Mouse (Mus musculus): Measurements from ENCODE around the gene Hexim2.

DNA sequence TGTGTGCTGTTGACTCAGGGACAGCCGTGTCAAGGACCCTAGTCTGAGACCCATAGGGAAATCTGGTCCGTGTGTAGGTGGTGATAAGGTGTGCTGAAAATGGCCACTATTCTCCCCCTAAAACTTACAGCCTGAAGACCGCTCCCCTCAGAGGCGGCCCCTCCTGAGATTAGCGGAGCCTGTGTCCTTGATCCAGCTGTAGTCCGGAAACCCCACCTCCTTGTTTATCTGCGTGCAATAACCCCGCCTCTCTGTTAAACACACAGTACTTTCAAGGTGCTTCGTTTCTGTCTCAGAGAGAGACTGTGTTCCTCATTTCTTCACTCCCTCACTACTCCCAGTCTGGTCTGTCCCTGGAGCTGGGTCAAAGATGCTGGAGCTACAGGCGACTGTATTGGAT, 32.2 kb downstream of the Hexim2 start:
- TF ChIP-seq CTCF (IDR thresholded peaks at IDR 0.05; ENCODE audit: control insufficient read depth, insufficient read depth, low read length) = no peak
- no peak for TF ChIP-seq POLR2A (IDR thresholded peaks at IDR 0.05; ENCODE audit: borderline replicate concordance, control insufficient read depth, low read depth, low read length)

Measured in bone marrow, adult 2 months (tissue).